Mouse (Mus musculus): ENCODE data around the gene Slc12a1. TPM values are rescaled to one million over a fixed set of nuclear protein-coding genes. Genes with fewer than 3 reads are reported as not detected.
A peak's percentile ranks its signal among the peaks of the same experiment; 100 is the strongest.
"Not testable (repeated sequence)": the region's sequence is repeated elsewhere in the genome, so short reads cannot be mapped to it uniquely, and the experiment has no call there.

Slc12a1 gene
- not detected in 2 replicates for polyA plus RNA-seq (2015; fragmentation: Nextera tagmentation; extraction: Ambion mirVana)

- no peaks in the 10 kb centered on the region for H3K4me1 ChIP-seq
- H3K4me3 ChIP-seq: no peak within 1 kb of the TSS
- no peaks in the 10 kb centered on the region for H3K27me3 ChIP-seq
- H3K9me3 ChIP-seq (replicated peaks): no peaks in the 10 kb centered on the region
- no peaks in the 10 kb centered on the region for H3K36me3 ChIP-seq (ENCODE audit: poor library complexity, severe bottlenecking)
- no peak within 1 kb of the TSS for H3K9ac ChIP-seq
- H3K4me2 ChIP-seq: no peak within 1 kb of the TSS
- WGBS: 91% methylated on average over 6 of the region's 6 CpGs
- no peak within 1 kb of the TSS for H3K27ac ChIP-seq
- no peak for ATAC-seq
These were observed at the start of gene Slc12a1 for GRCm38 (mm10) chr2:125152388-125152787. Gene Slc12a1, plus strand, starts transcription at chr2:125152505.

- not testable (repeated sequence) for H3K9me3 ChIP-seq (replicated peaks); ATAC-seq; H3K27me3 ChIP-seq; H3K4me1 ChIP-seq; H3K4me2 ChIP-seq; H3K27ac ChIP-seq; H3K9ac ChIP-seq; H3K4me3 ChIP-seq
- H3K36me3 ChIP-seq (ENCODE audit: poor library complexity, severe bottlenecking): peaks cover 73% of the 10 kb centered on the region
- WGBS: 96% methylated on average over 13 of the region's 13 CpGs
These were observed 47.8 kb upstream of the Slc12a1 start for GRCm38 (mm10) chr2:125104491-125104890.

GRCm38 (mm10) chr2:125106536-125106935 lies 45.8 kb upstream of the Slc12a1 start:
- not testable (repeated sequence) for H3K4me3 ChIP-seq; H3K27ac ChIP-seq; H3K4me1 ChIP-seq; H3K9me3 ChIP-seq (replicated peaks); H3K27me3 ChIP-seq; ATAC-seq; H3K9ac ChIP-seq; H3K4me2 ChIP-seq
- H3K36me3 ChIP-seq (ENCODE audit: poor library complexity, severe bottlenecking): peaks cover 59% of the 10 kb centered on the region
- WGBS: 67% methylated on average over 4 of the region's 4 CpGs

- no peak for ATAC-seq
- Histone ChIP-seq H3K4me2 (no peak overlapping the region), H3K9me3 (replicated peaks) (no peaks in the 10 kb centered on the region), H3K36me3 (ENCODE audit: poor library complexity, severe bottlenecking) (peaks cover 15% of the 10 kb centered on the region), H3K9ac (no peak overlapping the region), H3K4me3 (no peak overlapping the region), H3K27me3 (no peaks in the 10 kb centered on the region), H3K27ac (no peak overlapping the region), H3K4me1 (peaks cover 32% of the 10 kb centered on the region)
- 73% methylated on average over 6 of the region's 6 CpGs for WGBS
These were observed 32.8 kb upstream of the Slc12a1 start for GRCm38 (mm10) chr2:125119381-125120110.

- Histone ChIP-seq H3K9me3 (replicated peaks) (no peaks in the 10 kb centered on the region), H3K36me3 (ENCODE audit: poor library complexity, severe bottlenecking) (no peaks in the 10 kb centered on the region), H3K4me3 (peak overlapping the region; percentile 85), H3K4me1 (peaks cover 32% of the 10 kb centered on the region), H3K4me2 (peak overlapping the region; percentile 67), H3K27ac (peak overlapping the region; percentile 95), H3K9ac (peak overlapping the region; percentile 99), H3K27me3 (no peaks in the 10 kb centered on the region)
- ATAC-seq: peak; percentile 37; the same call in 1 of the 2 replicates
- WGBS: 4% methylated on average over 4 of the region's 4 CpGs
These were observed 30.0 kb upstream of the Slc12a1 start for GRCm38 (mm10) chr2:125122288-125122623.

- Histone ChIP-seq H3K9me3 (replicated peaks) (no peaks in the 10 kb centered on the region), H3K27ac (peak overlapping the region; percentile 95), H3K4me2 (peak overlapping the region; percentile 67), H3K4me3 (peak overlapping the region; percentile 85), H3K36me3 (ENCODE audit: poor library complexity, severe bottlenecking) (no peaks in the 10 kb centered on the region), H3K4me1 (peaks cover 32% of the 10 kb centered on the region), H3K27me3 (no peaks in the 10 kb centered on the region), H3K9ac (peak overlapping the region; percentile 99)
- ATAC-seq: peak; percentile 76
- under 1% methylated on average over 43 of the region's 59 CpGs for WGBS
These were observed 29.5 kb upstream of the Slc12a1 start for GRCm38 (mm10) chr2:125122624-125123476.

- under 1% methylated on average over 36 of the region's 48 CpGs for WGBS
- Histone ChIP-seq H3K27ac (peak within 1 kb of the TSS; percentile 95), H3K27me3 (no peaks in the 10 kb centered on the region), H3K9ac (peak within 1 kb of the TSS; percentile 99), H3K4me2 (peak within 1 kb of the TSS; percentile 67), H3K4me3 (peak within 1 kb of the TSS; percentile 85), H3K9me3 (replicated peaks) (no peaks in the 10 kb centered on the region), H3K36me3 (ENCODE audit: poor library complexity, severe bottlenecking) (no peaks in the 10 kb centered on the region), H3K4me1 (peaks cover 30% of the 10 kb centered on the region)
- peak; percentile 89 for ATAC-seq
These were observed 28.8 kb upstream of the Slc12a1 start, which contains the start of gene Myef2 for GRCm38 (mm10) chr2:125123477-125123852. Gene Myef2, minus strand, starts transcription at chr2:125123661.

- H3K4me3 ChIP-seq: no peak overlapping the region
- 44% methylated on average over 4 of the region's 4 CpGs for WGBS
- no peaks in the 10 kb centered on the region for H3K9me3 ChIP-seq (replicated peaks)
- no peak overlapping the region for H3K4me2 ChIP-seq
- no peak overlapping the region for H3K27ac ChIP-seq
- H3K9ac ChIP-seq: no peak overlapping the region
- no peaks in the 10 kb centered on the region for H3K27me3 ChIP-seq
- no peaks in the 10 kb centered on the region for H3K36me3 ChIP-seq (ENCODE audit: poor library complexity, severe bottlenecking)
- no peak for ATAC-seq
- peaks cover 15% of the 10 kb centered on the region for H3K4me1 ChIP-seq
These were observed 26.5 kb upstream of the Slc12a1 start for GRCm38 (mm10) chr2:125125824-125126223.

- Histone ChIP-seq H3K27me3 (no peaks in the 10 kb centered on the region), H3K27ac (no peak overlapping the region), H3K4me3 (no peak overlapping the region), H3K4me1 (peaks cover 6% of the 10 kb centered on the region), H3K9me3 (replicated peaks) (no peaks in the 10 kb centered on the region), H3K36me3 (ENCODE audit: poor library complexity, severe bottlenecking) (no peaks in the 10 kb centered on the region), H3K9ac (no peak overlapping the region), H3K4me2 (no peak overlapping the region)
- ATAC-seq: no peak
- 90% methylated on average over 3 of the region's 3 CpGs for whole genome bisulfite sequencing
These were observed 25.5 kb upstream of the Slc12a1 start for GRCm38 (mm10) chr2:125126792-125127191.

- Histone ChIP-seq H3K4me3 (no peak overlapping the region), H3K27me3 (no peaks in the 10 kb centered on the region), H3K27ac (no peak overlapping the region), H3K36me3 (ENCODE audit: poor library complexity, severe bottlenecking) (no peaks in the 10 kb centered on the region), H3K4me1 (peaks cover 13% of the 10 kb centered on the region), H3K9ac (no peak overlapping the region), H3K9me3 (replicated peaks) (no peaks in the 10 kb centered on the region), H3K4me2 (no peak overlapping the region)
- no peak for ATAC-seq
- 22% methylated on average over 4 of the region's 4 CpGs for WGBS
These were observed 18.2 kb upstream of the Slc12a1 start for GRCm38 (mm10) chr2:125134113-125134512.

GRCm38 (mm10) chr2:125135903-125136811 lies 16.1 kb upstream of the Slc12a1 start, which contains the start of gene Ctxn2:
Gene Ctxn2, plus strand, starts transcription at chr2:125136692.
- no peaks in the 10 kb centered on the region for H3K27me3 ChIP-seq
- H3K4me3 ChIP-seq: peak within 1 kb of the TSS; percentile 45
- peaks cover 13% of the 10 kb centered on the region for H3K4me1 ChIP-seq
- 2% methylated on average over 39 of the region's 39 CpGs for WGBS
- peak within 1 kb of the TSS; percentile 60 for H3K9ac ChIP-seq
- H3K36me3 ChIP-seq (ENCODE audit: poor library complexity, severe bottlenecking): no peaks in the 10 kb centered on the region
- H3K4me2 ChIP-seq: peak within 1 kb of the TSS; percentile 69
- no peaks in the 10 kb centered on the region for H3K9me3 ChIP-seq (replicated peaks)
- ATAC-seq: peak; percentile 83
- no peak within 1 kb of the TSS; the same call in 1 of the 2 replicates for H3K27ac ChIP-seq
